Mouse (Mus musculus) skeletal muscle tissue, adult 2 months (tissue): ENCODE measurements around the gene Gm45234.
A peak's percentile ranks its signal among the peaks of the same experiment; 100 is the strongest.

Experiments used
- DNase-seq: peaks from one replicate; pipeline ENCODE4 v3.0.0-alpha.2; 2012; ENCODE audit warnings: low read depth, low spot score

The Gm45234 gene

GRCm38 (mm10) chr6:124740211-124740887 is 15.5 kb downstream of the Gm45234 start:
- DNase-seq: peak; percentile 57

DNA sequence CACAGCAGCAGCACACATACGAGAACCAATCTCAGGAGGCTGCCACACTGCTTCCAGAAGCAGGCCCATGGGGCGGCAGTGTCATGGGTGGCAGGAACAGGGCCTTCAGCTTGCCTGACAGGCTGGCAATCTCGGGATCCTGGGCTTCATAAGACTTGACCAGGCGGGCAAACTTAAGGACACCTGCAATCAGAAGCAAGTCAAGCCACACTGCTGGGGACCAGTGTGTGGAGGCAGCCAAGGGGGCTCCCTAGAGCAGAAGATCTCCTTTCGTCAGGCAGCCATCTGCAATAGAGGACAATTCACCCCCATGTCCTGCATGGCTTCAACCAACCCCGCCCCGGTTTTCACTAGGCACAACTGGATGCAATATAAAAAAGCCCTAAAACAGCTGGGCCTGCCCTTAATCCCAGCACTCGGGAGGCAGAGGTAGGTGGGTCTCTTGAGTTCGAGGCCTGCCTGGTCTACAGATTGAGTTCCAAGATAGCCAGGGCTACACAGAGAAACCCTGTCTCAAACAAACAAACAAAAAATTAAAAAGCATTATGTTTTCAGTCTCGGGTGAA is 16.5 kb downstream of the Gm45234 start:
- no peak for DNase-seq

- no peak for DNase-seq
These were observed 17.3 kb downstream of the Gm45234 start, which contains the start of gene Ptpn6 for GRCm38 (mm10) chr6:124738511-124739023. TSS of gene Ptpn6 (minus strand) at chr6:124738714.

DNA sequence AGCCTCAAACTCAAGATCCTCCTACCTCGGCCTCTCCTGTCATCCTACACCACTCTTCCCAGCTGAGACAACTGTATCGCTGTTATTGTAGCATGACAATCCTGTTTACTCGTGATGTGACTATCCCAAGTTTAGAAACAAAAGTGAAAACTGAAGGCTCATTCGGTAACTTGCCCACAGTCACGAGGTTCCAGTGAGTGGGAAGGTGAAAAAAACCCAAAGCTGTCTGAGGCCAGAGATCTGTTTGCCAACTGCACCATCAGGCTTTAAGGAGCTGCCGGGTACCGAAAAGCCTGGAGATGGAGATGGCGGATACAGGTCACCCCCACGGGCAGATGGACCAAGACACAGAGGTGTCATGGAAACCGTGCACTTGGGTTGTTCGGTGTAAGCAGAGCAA is 18.8 kb downstream of the Gm45234 start:
- no peak for DNase-seq

DNA sequence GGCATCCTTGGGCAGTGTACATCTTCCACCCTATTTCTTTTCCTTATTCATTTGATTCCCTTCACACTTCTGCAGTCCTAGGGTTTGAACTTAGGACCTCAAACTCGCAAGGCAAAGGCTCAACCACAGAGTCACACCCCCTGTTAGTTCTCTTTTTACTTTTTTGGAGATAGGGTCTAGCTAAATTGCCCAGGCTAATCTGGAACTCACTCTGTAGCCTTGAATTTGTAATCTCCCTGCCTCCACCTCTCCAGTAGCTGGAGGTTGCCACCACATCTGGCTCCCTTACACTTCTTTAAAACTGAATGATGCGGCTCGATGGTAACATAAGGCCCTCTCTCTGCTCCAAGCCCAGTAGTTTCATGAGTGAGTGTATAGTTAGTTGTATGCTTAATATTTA is 21.4 kb downstream of the Gm45234 start:
- DNase-seq: no peak

GRCm38 (mm10) chr6:124732476-124733370 is 23.1 kb downstream of the Gm45234 start:
- no peak for DNase-seq

GRCm38 (mm10) chr6:124731038-124731437 is 24.8 kb downstream of the Gm45234 start:
- no peak for DNase-seq

DNA sequence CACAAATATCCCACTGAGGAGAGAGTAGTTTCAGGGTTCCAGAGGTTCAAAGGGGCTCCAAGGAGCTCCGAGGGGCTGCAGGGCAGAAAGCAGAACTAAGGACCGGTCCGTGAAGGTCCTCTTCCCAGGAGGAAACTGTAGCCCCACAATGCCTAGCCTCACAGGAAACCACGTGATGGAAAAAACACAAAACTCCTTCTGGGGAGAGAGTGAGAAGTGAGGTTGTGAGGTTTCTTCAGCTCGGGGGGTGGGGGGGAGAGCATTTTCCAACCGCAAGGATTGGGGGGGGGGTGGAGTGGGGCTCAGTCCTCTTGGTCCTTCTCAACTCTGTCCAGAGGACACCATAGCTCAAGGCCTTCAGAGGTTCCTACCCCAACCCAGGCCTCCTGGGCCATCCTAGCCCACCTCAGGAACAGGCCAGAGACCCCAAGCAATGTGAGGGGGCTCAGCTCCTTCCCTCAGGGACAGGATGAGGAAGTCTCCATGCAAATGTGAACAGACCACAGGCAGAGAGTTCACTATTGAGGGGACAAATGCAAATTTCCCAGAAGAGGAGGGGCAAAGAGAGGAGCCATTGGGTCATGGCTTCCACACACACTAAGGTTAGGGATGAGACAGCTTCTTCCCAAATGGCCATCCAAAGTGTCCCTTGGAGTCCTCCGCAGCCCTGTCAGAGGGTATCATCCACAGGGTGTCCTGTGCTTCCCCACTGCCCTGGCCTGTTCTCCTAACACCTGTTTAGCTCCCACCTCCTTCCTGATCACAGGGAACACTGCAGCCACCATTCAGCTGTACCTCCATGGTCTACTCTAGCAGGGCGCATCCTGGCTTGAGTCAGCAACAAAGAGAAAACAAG is 25.7 kb downstream of the Gm45234 start:
- DNase-seq: no peak

- no peak for DNase-seq
These were observed 27.2 kb downstream of the Gm45234 start for GRCm38 (mm10) chr6:124728621-124729020.

GRCm38 (mm10) chr6:124724472-124724871 is 31.3 kb downstream of the Gm45234 start:
- DNase-seq: no peak

- DNase-seq: no peak
These were observed 32.3 kb downstream of the Gm45234 start for GRCm38 (mm10) chr6:124723541-124723940.

DNA sequence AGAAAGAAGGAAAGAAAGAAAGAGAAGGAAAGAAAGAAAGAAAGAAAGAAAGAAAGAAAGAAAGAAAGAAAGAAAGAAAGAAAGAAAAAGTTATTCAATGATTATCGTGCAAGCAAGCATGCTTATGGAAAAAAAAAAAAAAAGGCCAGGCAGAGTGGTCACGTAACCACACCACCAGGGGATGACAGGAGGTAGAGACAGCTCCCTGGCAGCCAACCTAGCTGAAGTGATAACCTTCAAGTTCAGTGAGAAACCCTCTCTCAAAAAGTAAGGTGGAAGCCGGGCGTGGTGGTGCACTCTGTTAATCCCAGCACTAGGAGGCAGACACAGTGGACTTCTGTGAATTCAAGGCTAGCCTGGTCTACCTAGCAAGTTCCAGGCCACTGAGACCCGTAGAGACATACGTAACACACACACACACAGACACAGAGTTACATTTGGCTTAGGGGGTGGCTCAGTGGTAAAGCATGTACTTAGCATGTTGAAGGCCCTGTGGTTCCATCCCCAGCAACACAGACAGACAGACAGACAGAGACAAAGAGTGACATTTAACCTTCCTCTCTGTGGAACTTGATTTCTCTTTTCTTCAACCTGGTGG is 32.8 kb downstream of the Gm45234 start:
- DNase-seq: no peak

- no peak for DNase-seq
These were observed 34.9 kb downstream of the Gm45234 start for GRCm38 (mm10) chr6:124720904-124721303.

GRCm38 (mm10) chr6:124719354-124719978 is 36.4 kb downstream of the Gm45234 start:
- DNase-seq: no peak

DNA sequence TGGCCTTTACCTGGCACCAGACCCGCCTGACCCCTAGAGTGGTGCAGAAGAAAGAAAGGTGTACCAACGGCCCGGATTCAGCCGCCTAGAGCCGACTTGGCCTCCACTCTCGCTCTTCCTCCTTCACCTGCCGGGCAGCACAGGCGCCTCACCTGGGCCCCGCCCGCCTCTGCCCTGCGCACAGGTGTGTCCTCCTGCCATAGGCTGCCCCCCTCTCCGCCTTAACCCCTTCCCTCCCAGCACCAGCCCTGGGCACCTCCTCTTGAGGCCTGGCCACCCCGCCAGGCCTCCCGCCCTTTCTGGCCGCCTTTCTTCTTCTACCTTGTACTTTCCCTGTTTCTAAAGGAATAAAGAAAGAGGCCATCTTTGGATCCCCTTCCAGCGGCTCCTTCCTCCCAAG is 37.1 kb downstream of the Gm45234 start:
- no peak for DNase-seq

GRCm38 (mm10) chr6:124717968-124718367 is 37.9 kb downstream of the Gm45234 start:
- DNase-seq: no peak

GRCm38 (mm10) chr6:124716864-124717490 is 38.8 kb downstream of the Gm45234 start:
- no peak for DNase-seq

DNA sequence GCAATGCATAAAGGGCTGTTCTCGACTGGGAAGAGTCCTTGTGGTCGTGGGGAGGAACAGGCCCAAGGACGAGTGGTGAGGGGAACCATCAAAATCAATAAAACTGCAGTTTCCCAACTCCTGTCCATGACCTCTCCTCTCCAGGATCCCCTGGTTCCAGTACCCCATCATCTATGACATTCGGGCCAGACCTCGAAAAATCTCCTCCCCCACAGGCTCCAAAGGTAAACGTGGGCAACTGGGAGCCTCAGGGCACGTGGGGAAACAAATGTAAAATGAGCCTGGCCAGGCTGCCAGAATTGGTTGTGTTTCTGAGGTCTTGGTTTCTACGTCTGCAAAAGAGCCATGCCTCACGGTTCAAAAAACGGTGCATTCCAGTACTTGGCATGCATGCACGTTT is 42.9 kb downstream of the Gm45234 start:
- DNase-seq: no peak

DNA sequence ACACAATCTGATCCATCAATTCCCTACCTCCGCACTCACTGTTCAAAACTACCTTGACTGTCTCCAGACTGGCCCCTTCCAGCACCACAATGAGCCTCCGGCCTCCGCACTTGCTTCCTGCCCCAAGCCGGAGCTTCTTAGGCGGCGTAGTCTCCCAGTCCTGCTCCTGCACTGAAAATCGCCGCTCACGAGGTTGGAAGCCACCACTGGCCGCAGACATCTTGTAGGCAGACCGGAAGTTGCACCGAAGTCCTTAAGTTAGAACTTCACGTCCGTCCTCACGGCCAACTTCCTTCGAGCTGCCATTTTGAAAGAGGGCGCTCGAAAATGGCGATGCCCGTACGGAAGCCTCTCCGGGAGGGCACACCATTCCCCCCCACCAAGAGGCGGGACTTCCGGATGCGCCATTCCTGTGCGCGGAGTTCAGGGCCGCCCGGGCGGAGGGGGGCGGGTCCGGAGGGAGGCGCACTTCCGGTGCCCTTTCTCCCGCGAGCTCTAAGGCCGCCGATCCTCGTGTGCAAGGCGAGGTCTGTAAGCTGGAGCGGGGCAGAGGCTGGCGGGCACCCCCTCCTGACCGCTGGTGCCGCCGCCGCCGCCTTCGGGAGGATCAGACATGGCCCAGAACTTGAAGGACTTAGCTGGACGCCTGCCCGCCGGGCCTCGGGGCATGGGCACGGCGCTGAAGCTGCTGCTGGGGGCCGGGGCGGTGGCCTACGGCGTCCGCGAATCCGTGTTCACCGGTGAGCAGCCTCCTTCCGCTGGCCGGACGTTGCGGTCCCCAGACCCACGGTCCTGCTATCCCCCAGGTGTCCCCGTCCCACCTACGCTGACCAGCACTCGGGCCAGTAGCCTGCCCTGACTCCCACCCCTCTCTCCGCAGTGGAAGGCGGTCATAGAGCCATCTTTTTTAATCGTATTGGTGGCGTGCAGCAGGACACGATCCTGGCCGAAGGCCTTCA is 43.7 kb downstream of the Gm45234 start, which contains the start of the genes Emg1 and Phb2:
Emg1 (minus strand) TSS at position 355 of the 959 bp plus-strand sequence.
Phb2 (plus strand) TSS at position 513 of the 959 bp plus-strand sequence.
- peak; percentile 97 for DNase-seq
